Mouse (Mus musculus): ENCODE results near the gene 2300003K06Rik.
"Not testable (repeated sequence)": the region's sequence is repeated elsewhere in the genome, so short reads cannot be mapped to it uniquely, and the experiment has no call there.

The 2300003K06Rik gene

GRCm38 (mm10) chr11:99837966-99838365 lies at the start of gene 2300003K06Rik:
2300003K06Rik (minus strand) TSS chr11:99838066.
- no peak for DNase-seq

GRCm38 (mm10) chr11:99878887-99879286 lies 41.0 kb upstream of the 2300003K06Rik start, which contains the start of gene Gm11567:
Gm11567 (plus strand) TSS chr11:99879187.
- DNase-seq, result not testable (repeated sequence)

- DNase-seq, result not testable (repeated sequence)
These were observed 35.2 kb upstream of the 2300003K06Rik start, which contains the start of gene Krtap9-1 for GRCm38 (mm10) chr11:99873089-99873488. Krtap9-1 (plus strand) TSS chr11:99873389.

- not testable (repeated sequence) for DNase-seq
These were observed 26.3 kb upstream of the 2300003K06Rik start, which contains the start of gene Gm11559 for GRCm38 (mm10) chr11:99864176-99864575. Gm11559 (plus strand) TSS chr11:99864476.

- no peak for DNase-seq
These were observed 20.9 kb upstream of the 2300003K06Rik start for GRCm38 (mm10) chr11:99858761-99859160.

- DNase-seq, result no peak
These were observed 19.8 kb upstream of the 2300003K06Rik start, which contains the start of gene Gm11568 for GRCm38 (mm10) chr11:99857617-99858016. Gm11568 (plus strand) TSS chr11:99857917.

- DNase-seq, result no peak
These were observed 16.3 kb upstream of the 2300003K06Rik start for GRCm38 (mm10) chr11:99854121-99854520.

GRCm38 (mm10) chr11:99851508-99851907 lies 13.6 kb upstream of the 2300003K06Rik start, which contains the start of gene Krtap4-16:
Krtap4-16 (minus strand) TSS chr11:99851608.
- no peak for DNase-seq

- DNase-seq, result no peak
These were observed 8.9 kb upstream of the 2300003K06Rik start for GRCm38 (mm10) chr11:99846746-99847145.

GRCm38 (mm10) chr11:99842185-99842584 lies 4.3 kb upstream of the 2300003K06Rik start:
- DNase-seq, result no peak

- not testable (repeated sequence) for DNase-seq
These were observed 22.3 kb downstream of the 2300003K06Rik start, which contains the start of gene Gm11564 for GRCm38 (mm10) chr11:99815566-99815965. Gm11564 (minus strand) TSS chr11:99815666.

GRCm38 (mm10) chr11:99809792-99810191 lies 28.1 kb downstream of the 2300003K06Rik start, which contains the start of gene Krtap4-13:
Krtap4-13 (minus strand) TSS chr11:99809892.
- not testable (repeated sequence) for DNase-seq

GRCm38 (mm10) chr11:99804346-99804745 lies 33.5 kb downstream of the 2300003K06Rik start, which contains the start of gene Gm11554:
Gm11554 (minus strand) TSS chr11:99804446.
- DNase-seq, result not testable (repeated sequence)

- DNase-seq, result not testable (repeated sequence)
These were observed 39.0 kb downstream of the 2300003K06Rik start, which contains the start of gene Gm11569 for GRCm38 (mm10) chr11:99798832-99799231. Gm11569 (minus strand) TSS chr11:99798932.

- no peak for DNase-seq
These were observed 44.5 kb downstream of the 2300003K06Rik start, which contains the start of gene Gm11596 for GRCm38 (mm10) chr11:99793367-99793766. Gm11596 (minus strand) TSS chr11:99793467.
